13 mouse cellular contexts compared by ENCODE assay signal in genomic region chr2:177925563-177926103, GRCm38 (mm10). TPM values are rescaled to one million over a fixed set of nuclear protein-coding genes. Genes with fewer than 3 reads are reported as not detected.
DNase-seq lines count a peak whose midpoint lies in the region; ATAC-seq and TF ChIP-seq lines count a peak whose summit lies in the region.
"Not testable (repeated sequence)": the region's sequence is repeated elsewhere in the genome, so short reads cannot be mapped to it uniquely, and the experiment has no call there.
"Had no signal": no experiment of that assay in that cellular context is flagged by ENCODE, and none has a peak within 500 bp of the region (broad histone marks: within the 10 kb centered on the region; RNA-seq: fewer than 3 reads in every experiment).

Gene Zfp972, minus strand, starts transcription at chr2:177925613.

- TF ChIP-seq CTCF in E14TG2a.4 (conservative IDR thresholded peaks at IDR 0.05; ENCODE audit: low read length); liver, adult 2 months (IDR thresholded peaks at IDR 0.05; ENCODE audit: low read depth, low read length); stomach, postnatal 0 days (IDR thresholded peaks at IDR 0.05; ENCODE audit: low read depth): not testable (repeated sequence)

- DNase-seq in 416B (ENCODE audit: low read depth) (peak; percentile 85), NIH3T3 (ENCODE audit: low read depth) (peak; percentile 1)
- peak; percentile 1 for DNase-seq in adrenal gland, postnatal 10 days
- DNase-seq in heart, adult 11 months: peak; percentile 50
- peak; percentile 89 for DNase-seq in liver, adult 2 months (ENCODE audit: extremely low read depth, low read depth, low spot score)
- peak; percentile 18 for DNase-seq in naive thymus-derived CD4-positive, alpha-beta T cell, adult 2 months (ENCODE audit: low read depth)
- peak; percentile 11 for DNase-seq in stomach, postnatal 0 days (ENCODE audit: low spot score)

- not testable (repeated sequence) for H3K79me2 ChIP-seq in liver, adult 2 months (ENCODE audit: control insufficient read depth, insufficient read depth, low read length)

- WGBS in liver, adult 2 months: 57% methylated on average over 4 of the region's 5 CpGs
- WGBS in stomach, postnatal 0 days: 56% methylated on average over 4 of the region's 5 CpGs

- H3K4me2 ChIP-seq in stomach, postnatal 0 days (replicated peaks; ENCODE audit: low read depth): not testable (repeated sequence)

- not testable (repeated sequence) for H3K4me1 ChIP-seq in E14TG2a.4 (replicated peaks; ENCODE audit: low read depth, low read length); liver, adult 2 months (ENCODE audit: control insufficient read depth, insufficient read depth, low read length); stomach, postnatal 0 days (replicated peaks; ENCODE audit: control insufficient read depth, insufficient read depth)

- H3K9me3 ChIP-seq in E14TG2a.4 (ENCODE audit: low read length); stomach, postnatal 0 days (ENCODE audit: control insufficient read depth, low read length): not testable (repeated sequence)

- not testable (repeated sequence) for H3K9ac ChIP-seq in liver, adult 2 months (ENCODE audit: low read depth, low read length); stomach, postnatal 0 days (ENCODE audit: low read length)

- not testable (repeated sequence) for H3K27me3 ChIP-seq in E14TG2a.4 (ENCODE audit: insufficient read depth, low read length); liver, adult 2 months (ENCODE audit: control insufficient read depth, insufficient read depth, low read length); stomach, postnatal 0 days (ENCODE audit: control insufficient read depth, insufficient read depth, low read length)

- H3K4me3 ChIP-seq in E14TG2a.4 (replicated peaks; ENCODE audit: low read length): peak within 1 kb of the TSS; percentile 74
- H3K4me3 ChIP-seq in liver, adult 2 months (ENCODE audit: insufficient read depth, low read depth, low read length): peak within 1 kb of the TSS; percentile 56
- H3K4me3 ChIP-seq in stomach, postnatal 0 days (ENCODE audit: low read depth, low read length): not testable (repeated sequence)

- TF ChIP-seq EP300 in stomach, postnatal 0 days (optimal IDR thresholded peaks at IDR 0.05): not testable (repeated sequence)

- H3K27ac ChIP-seq in liver, adult 2 months (replicated peaks; ENCODE audit: insufficient read depth, low read depth, low read length); stomach, postnatal 0 days (replicated peaks): not testable (repeated sequence)

- not testable (repeated sequence) for TF ChIP-seq POLR2A in liver, adult 2 months (IDR thresholded peaks at IDR 0.05; ENCODE audit: extremely low read depth, insufficient read depth, low read length)

- ATAC-seq in stomach, postnatal 0 days (ENCODE audit: low FRiP score, low TSS enrichment): not testable (repeated sequence)

- not testable (repeated sequence) for H3K36me3 ChIP-seq in E14TG2a.4 (ENCODE audit: insufficient read depth, low read length); liver, adult 2 months (ENCODE audit: control insufficient read depth, insufficient read depth, low read length); stomach, postnatal 0 days (ENCODE audit: control insufficient read depth, insufficient read depth, low read length)

RNA-seq across cellular contexts. Expression of gene Zfp972, which starts in this region (rescaled TPM):
- 1 to 10 TPM; 1.8 to 1.9 TPM for total RNA-seq in adrenal gland, postnatal 10 days (2021)
- total RNA-seq in liver, adult 2 months (2014; rRNA removed): 1.4 and 5.3 TPM in 2 replicates
- polyA plus RNA-seq in liver, adult 2 months (2012; rRNA removed): 0.24 TPM in 1 of 2 replicates, not detected in the other
- polyA plus RNA-seq in stomach, postnatal 0 days (2015; fragmentation: Nextera tagmentation; extraction: Ambion mirVana): 1.2 and 2.0 TPM in 2 replicates
- total RNA-seq: granulocyte monocyte progenitor cell, adult 5-6 weeks had no signal
- polyA plus RNA-seq: forebrain, embryonic 14.5 days; hindbrain, embryonic 14.5 days; neural tube, embryonic 13.5 days; thymus, adult 2 months had no signal

Comparison
In these comparisons a context has a peak if more than half of its experiments do, and no peak if none do; other contexts are left out.
1. DNase-seq: peak in every context shown above with its lines; median percentile 89 in liver, adult 2 months; 85 in 416B; 50 in heart, adult 11 months; 18 in naive thymus-derived CD4-positive, alpha-beta T cell, adult 2 months; 11 in stomach, postnatal 0 days; 1 in NIH3T3; 1 in adrenal gland, postnatal 10 days.